Mouse (Mus musculus): ENCODE data around the gene Bag1. TPM values are rescaled to one million over a fixed set of nuclear protein-coding genes. Genes with fewer than 3 reads are reported as not detected.

Bag1 gene
- polyA plus RNA-seq (2015; fragmentation: Nextera tagmentation; extraction: Ambion mirVana), result 207 and 208 TPM in 2 replicates

DNA sequence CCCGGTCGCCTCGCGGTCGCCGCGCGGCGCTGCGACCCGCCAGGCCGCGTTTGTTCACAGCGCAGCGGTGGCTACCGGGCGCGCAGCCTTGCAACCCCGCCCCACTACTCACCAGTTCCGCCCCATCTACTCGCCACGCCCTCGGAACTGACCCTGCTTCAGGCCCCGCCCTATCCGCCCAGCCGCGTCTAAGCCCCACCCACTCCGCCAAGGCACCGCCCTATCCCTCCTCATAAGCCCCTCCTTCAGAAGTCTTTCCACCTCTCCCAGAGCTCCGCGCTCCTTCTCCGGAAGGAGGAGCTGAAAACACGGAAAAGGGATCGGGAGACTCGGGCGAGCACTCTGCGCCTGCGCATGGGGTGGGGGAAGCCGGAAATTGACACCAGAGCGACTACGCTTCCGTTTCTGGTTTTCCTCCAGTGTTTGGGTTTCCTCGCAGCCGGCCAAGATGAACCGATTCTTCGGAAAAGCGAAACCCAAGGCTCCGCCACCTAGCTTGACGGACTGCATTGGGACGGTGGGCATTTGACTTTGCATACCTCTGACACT is at the start of gene Bag1, which contains the start of gene Chmp5:
Gene Bag1, minus strand, starts transcription at position 135 of the 549 bp plus-strand sequence.
Gene Chmp5, plus strand, starts transcription at position 248 of the 549 bp plus-strand sequence.
- peak within 1 kb of the TSS; percentile 69 for H3K4me2 ChIP-seq
- H3K27me3 ChIP-seq, result no peaks in the 10 kb centered on the region
- H3K4me1 ChIP-seq, result peaks cover 20% of the 10 kb centered on the region
- H3K36me3 ChIP-seq, result peaks cover 49% of the 10 kb centered on the region
- peak; percentile 99 for ATAC-seq (ENCODE audit: borderline replicate concordance, extremely low read depth, low FRiP score, low TSS enrichment)
- H3K9me3 ChIP-seq, result no peaks in the 10 kb centered on the region
- H3K27ac ChIP-seq, result peak within 1 kb of the TSS; percentile 87
- H3K9ac ChIP-seq, result peak within 1 kb of the TSS; percentile 87
- 0% methylated on average over 44 of the region's 50 CpGs for WGBS
- peak within 1 kb of the TSS; percentile 84 for H3K4me3 ChIP-seq

DNA sequence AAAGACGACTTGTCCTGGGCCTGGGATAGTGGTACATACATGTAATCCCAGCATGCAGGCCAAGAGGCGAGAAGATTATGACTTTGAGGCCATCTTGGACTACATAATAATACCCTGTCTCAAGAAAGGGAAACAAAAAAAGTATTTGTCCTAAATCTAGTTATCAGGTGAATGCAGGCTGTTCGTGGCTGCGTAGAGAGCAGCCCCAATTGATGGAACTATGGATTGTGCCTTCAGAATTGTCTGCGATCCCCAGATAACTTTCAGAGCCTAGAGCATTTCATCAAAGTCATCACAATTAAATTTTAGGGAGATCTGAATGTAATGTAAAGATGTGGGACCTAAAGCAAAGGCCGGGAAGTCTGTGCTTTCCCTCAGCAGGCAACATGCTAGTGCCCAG is 48.2 kb upstream of the Bag1 start:
- no peak for ATAC-seq (ENCODE audit: borderline replicate concordance, extremely low read depth, low FRiP score, low TSS enrichment)
- Histone ChIP-seq H3K27ac (no peak overlapping the region), H3K9me3 (no peaks in the 10 kb centered on the region), H3K36me3 (peaks cover 92% of the 10 kb centered on the region), H3K27me3 (no peaks in the 10 kb centered on the region), H3K4me1 (no peaks in the 10 kb centered on the region), H3K9ac (no peak overlapping the region), H3K4me2 (no peak overlapping the region), H3K4me3 (no peak overlapping the region)
- WGBS, result 96% methylated on average over 6 of the region's 6 CpGs

DNA sequence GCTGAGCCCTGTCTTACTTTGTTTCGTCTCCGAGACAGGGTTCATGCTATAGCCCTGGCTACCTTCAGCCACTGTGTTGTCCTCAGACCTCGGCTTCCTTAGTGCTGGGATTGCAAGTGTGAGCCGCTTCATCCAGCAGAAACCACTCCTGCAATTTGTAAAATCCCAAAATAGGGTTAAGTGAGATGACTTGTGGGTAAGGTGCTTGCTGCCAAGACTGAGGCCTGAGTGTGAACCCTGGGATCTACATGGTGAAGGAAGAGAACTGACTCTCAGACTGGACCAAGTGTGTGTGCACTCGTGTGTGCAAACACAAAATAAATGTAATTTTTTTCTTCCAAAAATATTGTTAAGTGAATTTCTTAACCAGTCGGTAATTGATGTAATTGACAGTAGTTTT is 41.5 kb upstream of the Bag1 start:
- Histone ChIP-seq H3K4me2 (no peak overlapping the region), H3K4me3 (no peak overlapping the region), H3K36me3 (peaks cover 88% of the 10 kb centered on the region), H3K27ac (no peak overlapping the region), H3K4me1 (no peaks in the 10 kb centered on the region), H3K27me3 (no peaks in the 10 kb centered on the region), H3K9ac (no peak overlapping the region), H3K9me3 (no peaks in the 10 kb centered on the region)
- ATAC-seq (ENCODE audit: borderline replicate concordance, extremely low read depth, low FRiP score, low TSS enrichment), result no peak
- 87% methylated on average over 6 of the region's 6 CpGs for WGBS

DNA sequence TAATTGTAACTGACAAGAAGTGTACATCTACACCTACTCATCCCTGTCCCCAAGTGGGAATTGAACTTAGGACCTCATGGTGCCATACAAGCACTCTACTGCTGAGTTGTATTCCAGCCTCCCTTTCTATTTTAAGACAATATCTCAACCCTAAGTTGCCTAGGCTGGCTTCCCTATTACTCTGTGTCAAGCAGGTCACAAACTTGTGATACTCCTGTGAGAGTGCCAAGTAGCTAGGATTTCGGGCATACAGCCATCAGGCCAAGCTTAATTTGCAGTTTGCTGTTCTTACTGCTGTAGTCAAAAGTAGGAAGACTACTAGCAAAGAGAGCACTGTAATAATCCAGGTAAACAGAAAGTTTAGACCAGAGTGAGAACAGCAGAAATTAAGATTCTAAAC is 35.6 kb upstream of the Bag1 start:
- Histone ChIP-seq H3K9me3 (no peaks in the 10 kb centered on the region), H3K9ac (no peak overlapping the region), H3K27me3 (no peaks in the 10 kb centered on the region), H3K4me2 (no peak overlapping the region), H3K4me3 (no peak overlapping the region), H3K27ac (no peak overlapping the region), H3K4me1 (no peaks in the 10 kb centered on the region), H3K36me3 (peaks cover 83% of the 10 kb centered on the region)
- 84% methylated on average over 1 of the region's 1 CpGs for WGBS
- no peak for ATAC-seq (ENCODE audit: borderline replicate concordance, extremely low read depth, low FRiP score, low TSS enrichment)

DNA sequence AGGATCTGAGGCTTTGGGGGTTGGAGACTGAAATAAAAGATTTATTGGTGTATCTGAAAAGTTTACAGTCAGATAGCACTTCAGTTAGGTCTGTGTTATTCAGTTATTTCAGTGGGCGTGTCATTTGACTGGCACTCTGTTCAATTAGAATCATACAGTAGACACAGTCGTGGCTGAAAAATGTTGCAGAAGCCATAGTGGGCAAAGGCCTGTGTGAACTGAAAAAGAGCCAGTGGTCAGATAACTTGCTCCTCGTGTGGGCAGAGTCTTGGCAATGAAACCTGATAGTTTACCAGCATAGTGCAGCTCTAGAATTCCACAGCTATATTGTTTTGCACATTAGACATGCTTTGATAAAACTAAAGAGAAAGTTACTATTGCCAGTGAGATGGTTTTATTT is 34.4 kb upstream of the Bag1 start:
- Histone ChIP-seq H3K9me3 (no peaks in the 10 kb centered on the region), H3K4me3 (no peak overlapping the region), H3K27me3 (no peaks in the 10 kb centered on the region), H3K4me1 (no peaks in the 10 kb centered on the region), H3K4me2 (no peak overlapping the region), H3K9ac (no peak overlapping the region), H3K27ac (no peak overlapping the region), H3K36me3 (peaks cover 85% of the 10 kb centered on the region)
- no peak for ATAC-seq (ENCODE audit: borderline replicate concordance, extremely low read depth, low FRiP score, low TSS enrichment)
- WGBS, result 72% methylated on average over 3 of the region's 3 CpGs

DNA sequence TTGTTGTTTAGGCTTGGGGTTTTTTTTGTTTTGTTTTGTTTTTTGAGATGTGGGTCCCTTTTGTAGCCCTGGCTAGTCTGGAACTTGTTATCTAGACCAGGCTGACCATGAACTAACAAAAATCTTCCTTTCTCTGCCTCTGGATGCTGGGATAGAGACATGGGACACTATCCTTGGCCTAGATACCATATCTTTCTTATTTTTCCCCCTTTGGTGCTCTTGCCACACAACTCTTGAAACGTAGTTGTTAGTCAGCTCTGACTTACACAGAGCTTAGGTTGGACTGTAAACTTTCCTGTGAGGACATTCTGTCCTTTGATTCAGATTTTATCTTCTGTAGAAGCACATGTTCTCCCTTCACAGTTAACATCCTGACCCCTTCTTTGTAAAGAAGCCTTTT is 31.3 kb upstream of the Bag1 start:
- Histone ChIP-seq H3K4me1 (no peaks in the 10 kb centered on the region), H3K27me3 (no peaks in the 10 kb centered on the region), H3K4me2 (no peak overlapping the region), H3K36me3 (peaks cover 75% of the 10 kb centered on the region), H3K4me3 (no peak overlapping the region), H3K9ac (no peak overlapping the region), H3K9me3 (no peaks in the 10 kb centered on the region), H3K27ac (no peak overlapping the region)
- WGBS, result 86% methylated on average over 1 of the region's 1 CpGs
- ATAC-seq (ENCODE audit: borderline replicate concordance, extremely low read depth, low FRiP score, low TSS enrichment), result no peak

DNA sequence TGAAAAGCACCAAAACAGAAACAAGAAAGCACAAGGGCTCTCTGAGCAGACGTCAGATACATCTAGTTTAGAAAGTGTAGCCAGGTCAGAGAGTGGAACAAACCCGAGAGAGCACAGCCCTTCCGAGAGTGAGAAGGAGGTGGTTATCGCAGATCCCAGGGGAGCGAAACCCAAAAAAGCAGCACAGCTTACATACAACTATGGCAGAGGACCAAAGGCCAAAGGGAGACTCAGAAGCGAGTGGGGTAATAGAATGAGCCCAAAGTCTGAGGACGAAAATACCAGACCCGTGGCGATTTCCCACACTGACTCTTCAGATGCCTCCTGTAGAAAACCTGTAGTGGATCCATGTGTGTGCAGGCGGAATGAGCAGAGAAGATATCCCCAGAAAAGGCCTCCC is 28.6 kb upstream of the Bag1 start:
- H3K36me3 ChIP-seq, result peaks cover 55% of the 10 kb centered on the region
- ATAC-seq (ENCODE audit: borderline replicate concordance, extremely low read depth, low FRiP score, low TSS enrichment), result no peak
- WGBS, result 90% methylated on average over 10 of the region's 10 CpGs

DNA sequence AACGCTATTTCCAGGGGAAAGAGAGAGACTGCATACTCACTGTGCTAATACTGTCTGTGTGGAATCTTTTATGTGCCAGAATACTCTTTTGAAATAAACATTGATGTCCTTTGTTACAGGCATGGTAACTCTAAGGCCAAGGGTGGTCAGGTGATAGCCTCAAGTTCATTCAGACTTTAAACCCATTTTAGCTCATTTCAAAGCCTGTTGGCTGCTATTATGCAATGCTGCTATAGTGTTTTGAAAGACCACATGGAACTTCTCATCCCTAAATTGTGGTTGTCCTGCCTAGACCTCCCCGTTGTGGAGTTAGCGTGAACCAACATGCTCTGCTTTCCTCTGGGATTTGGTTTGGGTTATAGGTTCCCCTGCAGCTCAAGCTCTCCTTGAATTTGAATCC is 27.6 kb upstream of the Bag1 start:
- ATAC-seq (ENCODE audit: borderline replicate concordance, extremely low read depth, low FRiP score, low TSS enrichment), result no peak
- Histone ChIP-seq H3K9me3 (no peaks in the 10 kb centered on the region), H3K4me2 (no peak overlapping the region), H3K4me3 (no peak overlapping the region), H3K9ac (no peak overlapping the region), H3K4me1 (peaks cover 9% of the 10 kb centered on the region; the same call in 1 of the 2 replicates), H3K36me3 (peaks cover 47% of the 10 kb centered on the region), H3K27me3 (no peaks in the 10 kb centered on the region), H3K27ac (no peak overlapping the region)
- 85% methylated on average over 3 of the region's 3 CpGs for WGBS

More for the DNA sequence above, 28.6 kb upstream of the Bag1 start:
- Histone ChIP-seq H3K27me3 (no peaks in the 10 kb centered on the region), H3K4me2 (no peak overlapping the region), H3K9ac (no peak overlapping the region), H3K27ac (no peak overlapping the region), H3K4me1 (peaks cover 9% of the 10 kb centered on the region; the same call in 1 of the 2 replicates), H3K4me3 (no peak overlapping the region), H3K9me3 (no peaks in the 10 kb centered on the region)

DNA sequence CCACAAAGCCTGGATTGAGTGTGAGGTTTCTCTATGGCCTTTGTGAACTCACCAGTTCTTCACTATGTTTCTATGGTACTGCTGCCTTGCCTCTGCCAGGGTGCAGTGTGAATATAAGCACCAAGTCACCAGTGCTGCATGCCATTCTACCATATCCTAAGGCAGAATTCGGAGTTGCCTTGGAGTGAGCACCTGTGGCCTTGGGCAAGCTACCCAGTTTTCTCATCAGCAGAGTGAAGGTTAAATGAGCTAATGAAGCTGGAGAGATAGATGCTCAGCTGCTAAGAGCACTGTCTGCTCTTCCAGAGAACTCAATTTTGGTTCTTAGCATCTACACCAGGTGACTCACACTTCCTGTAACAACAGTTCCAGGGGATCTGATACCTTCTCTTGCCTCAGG is 25.9 kb upstream of the Bag1 start:
- Histone ChIP-seq H3K27me3 (no peaks in the 10 kb centered on the region), H3K4me1 (peaks cover 18% of the 10 kb centered on the region), H3K9me3 (no peaks in the 10 kb centered on the region), H3K4me2 (no peak overlapping the region), H3K27ac (no peak overlapping the region), H3K4me3 (no peak overlapping the region), H3K36me3 (peaks cover 32% of the 10 kb centered on the region), H3K9ac (no peak overlapping the region)
- no peak for ATAC-seq (ENCODE audit: borderline replicate concordance, extremely low read depth, low FRiP score, low TSS enrichment)
- 97% methylated on average over 1 of the region's 1 CpGs for WGBS

DNA sequence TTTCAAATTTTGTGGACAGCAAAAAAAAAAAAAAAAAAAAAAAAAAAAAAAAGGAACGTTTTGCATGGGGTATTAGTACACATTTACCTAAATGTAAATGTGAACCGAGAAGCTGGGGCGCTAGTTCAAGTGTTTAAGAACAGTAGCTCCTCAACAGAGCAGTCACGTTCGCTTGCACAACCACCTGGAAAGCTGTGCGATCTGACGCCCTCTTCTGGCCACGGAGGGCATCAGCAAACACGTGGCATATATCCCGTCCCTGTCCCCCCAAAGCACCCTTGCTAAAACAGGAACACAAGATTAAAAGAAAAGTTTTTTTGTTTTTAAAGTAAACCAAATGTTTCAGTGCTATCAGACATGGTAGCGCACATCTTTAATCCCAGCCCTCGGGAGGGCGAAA is 23.6 kb upstream of the Bag1 start:
- peak overlapping the region; percentile 95 for H3K27ac ChIP-seq
- H3K4me1 ChIP-seq, result peaks cover 18% of the 10 kb centered on the region
- H3K4me2 ChIP-seq, result peak overlapping the region; percentile 70
- H3K9me3 ChIP-seq, result no peaks in the 10 kb centered on the region
- H3K9ac ChIP-seq, result peak overlapping the region; percentile 76
- H3K4me3 ChIP-seq, result peak overlapping the region; percentile 96
- no peak for ATAC-seq (ENCODE audit: borderline replicate concordance, extremely low read depth, low FRiP score, low TSS enrichment)
- WGBS, result 21% methylated on average over 13 of the region's 13 CpGs
- peaks cover 15% of the 10 kb centered on the region for H3K36me3 ChIP-seq
- no peaks in the 10 kb centered on the region for H3K27me3 ChIP-seq

DNA sequence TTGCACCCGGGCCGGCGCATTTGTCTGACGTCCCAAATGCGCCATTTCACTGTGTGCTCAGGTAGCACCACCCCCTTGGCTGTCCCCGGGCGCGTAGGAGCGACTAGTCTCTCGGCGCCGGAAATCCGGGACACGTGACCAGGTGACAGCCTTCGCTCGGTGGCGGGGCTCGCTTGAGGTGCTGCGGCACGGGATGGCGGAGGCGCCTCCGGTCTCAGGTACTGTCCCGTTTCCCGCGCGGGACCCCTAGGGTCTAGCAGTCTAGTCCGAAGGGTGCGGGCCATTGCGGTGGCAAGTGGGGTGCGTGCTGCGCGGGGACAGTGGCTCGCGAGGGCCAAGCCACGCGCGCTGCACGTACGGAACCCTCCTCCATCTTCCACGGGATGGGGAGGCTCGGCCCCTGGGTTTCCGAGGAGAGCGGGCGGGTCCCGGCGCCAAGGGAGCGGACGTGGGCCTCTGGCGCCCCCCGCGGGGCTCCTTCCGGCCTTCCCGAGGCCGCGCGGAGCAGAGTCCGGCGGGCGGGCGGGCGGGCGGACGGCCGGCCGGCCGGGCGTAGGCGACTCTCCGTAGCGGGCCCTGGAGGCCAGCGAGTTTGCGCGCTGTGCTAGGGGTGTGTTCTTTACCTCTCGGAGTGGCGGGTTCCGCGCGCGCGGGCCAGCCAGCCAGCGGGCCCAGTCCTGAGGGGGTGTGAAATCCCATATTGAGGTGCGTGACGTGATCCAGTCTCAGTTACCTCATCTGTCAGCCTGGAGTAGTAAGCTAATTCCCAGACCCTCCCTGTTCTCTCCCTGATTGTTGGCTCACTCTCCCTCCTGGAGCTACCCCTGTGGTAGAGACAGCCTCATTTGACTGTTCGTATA is 23.0 kb upstream of the Bag1 start, which contains the start of gene Nfx1:
Gene Nfx1, plus strand, starts transcription at position 65 of the 860 bp plus-strand sequence.
- H3K9ac ChIP-seq, result peak within 1 kb of the TSS; percentile 76
- peak within 1 kb of the TSS; percentile 70 for H3K4me2 ChIP-seq
- peaks cover 18% of the 10 kb centered on the region for H3K4me1 ChIP-seq
- ATAC-seq (ENCODE audit: borderline replicate concordance, extremely low read depth, low FRiP score, low TSS enrichment), result peak; percentile 96
- no peaks in the 10 kb centered on the region for H3K27me3 ChIP-seq
- H3K36me3 ChIP-seq, result peaks cover 13% of the 10 kb centered on the region; the same call in 1 of the 2 replicates
- under 1% methylated on average over 66 of the region's 85 CpGs for WGBS
- H3K27ac ChIP-seq, result peak within 1 kb of the TSS; percentile 95
- no peaks in the 10 kb centered on the region for H3K9me3 ChIP-seq
- H3K4me3 ChIP-seq, result peak within 1 kb of the TSS; percentile 96

DNA sequence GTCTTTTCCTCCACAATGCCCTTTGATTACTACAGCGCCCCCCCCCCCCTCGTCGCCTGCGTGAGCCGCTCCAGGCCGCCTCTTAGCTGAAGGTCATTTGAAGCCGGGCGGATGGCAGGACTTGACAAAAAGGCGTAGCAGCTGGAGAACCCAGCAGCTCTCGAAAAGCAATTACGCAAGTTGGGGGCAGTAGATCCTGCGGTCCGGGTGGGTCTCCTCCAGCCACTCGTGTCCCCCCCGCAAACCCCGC is 22.4 kb upstream of the Bag1 start:
- peak overlapping the region; percentile 76 for H3K9ac ChIP-seq
- H3K36me3 ChIP-seq, result peaks cover 15% of the 10 kb centered on the region; the same call in 1 of the 2 replicates
- no peaks in the 10 kb centered on the region for H3K27me3 ChIP-seq
- H3K4me2 ChIP-seq, result peak overlapping the region; percentile 70
- peak overlapping the region; percentile 96 for H3K4me3 ChIP-seq
- WGBS, result 2% methylated on average over 16 of the region's 16 CpGs
- H3K4me1 ChIP-seq, result peaks cover 18% of the 10 kb centered on the region
- no peaks in the 10 kb centered on the region for H3K9me3 ChIP-seq
- no peak; the same call in 1 of the 2 replicates for ATAC-seq (ENCODE audit: borderline replicate concordance, extremely low read depth, low FRiP score, low TSS enrichment)
- H3K27ac ChIP-seq, result peak overlapping the region; percentile 95
